Mouse (Mus musculus): ENCODE measurements around the gene Braf. TPM values are rescaled to one million over a fixed set of nuclear protein-coding genes. Genes with fewer than 3 reads are reported as not detected.
A peak's percentile ranks its signal among the peaks of the same experiment; 100 is the strongest.
"Not testable (repeated sequence)": the region's sequence is repeated elsewhere in the genome, so short reads cannot be mapped to it uniquely, and the experiment has no call there.

Braf gene
- 22.5 and 26.0 TPM in 2 replicates for polyA plus RNA-seq (2015; fragmentation: Nextera tagmentation; extraction: Ambion mirVana)

DNA sequence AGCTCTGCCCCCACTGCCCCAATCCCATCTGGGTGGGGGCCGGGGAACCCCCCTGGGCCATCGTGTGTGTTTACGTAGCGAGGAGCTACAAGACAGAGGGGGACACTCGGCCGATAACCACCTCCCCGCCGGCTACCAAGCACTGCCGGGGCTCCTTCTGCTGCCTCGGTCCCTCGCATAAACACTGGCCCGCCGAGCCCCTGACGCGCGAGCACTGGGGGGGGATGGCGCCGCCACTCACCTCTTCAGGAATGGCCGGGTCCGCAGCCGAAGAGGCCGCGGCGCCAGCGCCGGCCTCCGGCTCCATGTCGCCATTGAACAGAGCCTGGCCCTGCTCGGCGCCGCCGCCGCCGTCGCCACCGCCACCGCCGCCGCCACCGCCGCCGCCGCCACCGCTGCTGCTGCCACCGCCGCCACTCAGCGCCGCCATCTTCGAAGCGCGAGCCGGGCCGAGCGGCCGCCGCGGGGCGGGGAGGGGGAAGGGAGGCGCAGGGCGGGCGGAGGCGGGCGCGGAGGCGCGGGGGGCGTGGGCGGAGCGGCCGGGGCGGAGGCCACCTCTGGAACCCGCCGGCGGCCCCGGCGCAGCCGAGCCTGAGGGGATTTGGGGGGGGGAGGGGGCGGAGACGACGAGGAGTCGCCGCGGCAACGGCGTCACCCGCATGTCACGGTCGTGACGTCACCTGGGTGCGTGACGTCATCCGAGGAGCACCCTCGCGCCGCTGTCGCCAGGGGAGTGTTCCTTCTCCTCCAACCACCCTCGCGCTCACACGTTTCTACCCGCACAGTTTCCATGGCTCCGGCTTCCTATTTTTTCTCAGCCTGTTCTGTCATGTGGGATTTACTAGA, at the start of gene Braf:
Braf (minus strand) TSS at position 598 of the 846 bp plus-strand sequence.
- Histone ChIP-seq H3K27ac (replicated peaks) (peak within 1 kb of the TSS; percentile 98), H3K4me3 (replicated peaks) (peak within 1 kb of the TSS; percentile 98), H3K9me3 (replicated peaks) (no peaks in the 10 kb centered on the region), H3K36me3 (no peaks in the 10 kb centered on the region), H3K9ac (replicated peaks) (peak within 1 kb of the TSS; percentile 99), H3K4me1 (peaks cover 29% of the 10 kb centered on the region), H3K4me2 (peak within 1 kb of the TSS; percentile 89), H3K27me3 (replicated peaks) (no peaks in the 10 kb centered on the region)
- peak; percentile 93 for ATAC-seq (ENCODE audit: low FRiP score)
- WGBS, result under 1% methylated on average over 55 of the region's 101 CpGs

DNA sequence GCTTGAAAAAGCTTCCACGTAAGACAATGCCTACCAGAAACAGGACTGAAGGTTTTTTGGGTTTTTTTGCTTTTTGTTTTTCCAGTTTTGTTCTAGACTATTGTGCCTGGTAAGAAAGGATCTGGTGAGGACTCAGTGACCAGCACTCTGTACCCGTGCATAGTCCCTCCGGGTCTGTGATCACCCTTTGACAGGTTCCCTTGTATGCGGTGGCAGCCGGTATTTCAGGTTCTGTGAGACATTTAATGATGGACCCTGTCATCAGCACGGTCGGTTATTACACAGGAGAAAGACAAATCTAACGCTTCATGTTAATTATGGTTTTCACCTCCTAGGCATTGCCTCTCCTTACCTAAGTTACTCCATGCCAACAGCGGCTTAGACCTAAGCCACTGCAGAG, 49.8 kb upstream of the Braf start:
- Histone ChIP-seq H3K4me3 (replicated peaks) (no peak overlapping the region), H3K9me3 (replicated peaks) (no peaks in the 10 kb centered on the region), H3K27ac (replicated peaks) (no peak overlapping the region), H3K36me3 (no peaks in the 10 kb centered on the region), H3K4me1 (no peaks in the 10 kb centered on the region), H3K27me3 (replicated peaks) (no peaks in the 10 kb centered on the region), H3K9ac (replicated peaks) (no peak overlapping the region), H3K4me2 (no peak overlapping the region)
- ATAC-seq (ENCODE audit: low FRiP score), result no peak
- WGBS, result 90% methylated on average over 9 of the region's 9 CpGs

DNA sequence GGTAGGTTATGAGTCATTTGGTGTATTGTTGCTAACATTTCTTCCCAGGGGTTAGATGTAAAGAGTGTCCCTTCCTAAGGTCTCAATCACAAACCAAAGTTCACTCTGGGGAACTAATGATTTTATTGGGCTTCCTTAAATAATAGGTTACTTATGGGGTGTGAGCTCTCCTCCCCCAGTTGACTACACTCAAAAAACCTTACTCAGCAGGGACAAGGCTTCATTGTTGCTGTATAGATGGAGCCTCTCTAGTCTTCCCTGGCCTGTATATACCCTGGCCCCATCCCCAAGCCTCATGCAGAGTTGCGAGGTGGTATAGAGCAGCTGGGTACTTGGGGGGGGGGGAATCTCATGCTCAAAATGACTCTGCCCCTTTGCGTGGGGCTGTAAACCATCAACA, 32.0 kb upstream of the Braf start:
- Histone ChIP-seq H3K4me1 (no peaks in the 10 kb centered on the region), H3K9me3 (replicated peaks) (no peaks in the 10 kb centered on the region), H3K27me3 (replicated peaks) (no peaks in the 10 kb centered on the region), H3K4me3 (replicated peaks) (no peak overlapping the region), H3K36me3 (no peaks in the 10 kb centered on the region), H3K27ac (replicated peaks) (no peak overlapping the region), H3K9ac (replicated peaks) (no peak overlapping the region), H3K4me2 (no peak overlapping the region)
- 27% methylated on average over 2 of the region's 2 CpGs for WGBS
- ATAC-seq (ENCODE audit: low FRiP score), result no peak

DNA sequence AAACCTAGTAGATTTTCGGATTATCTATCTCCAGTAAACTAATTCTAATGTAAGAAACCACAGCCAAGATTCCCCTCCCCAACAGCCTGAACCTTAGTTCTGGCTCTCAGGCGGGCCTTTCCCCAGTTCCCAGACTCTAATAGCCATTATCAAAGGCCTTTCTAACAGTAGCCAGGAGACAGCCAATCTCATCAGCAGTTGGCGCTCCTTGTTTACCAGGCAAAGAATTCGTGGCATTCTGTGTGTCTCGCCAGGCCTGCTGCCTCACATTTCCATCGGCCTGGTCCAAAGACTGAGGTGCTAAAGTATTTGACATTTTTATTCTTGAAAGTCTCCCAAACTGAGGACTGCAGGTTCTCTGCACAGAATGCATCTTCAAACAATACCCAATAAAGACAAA, 24.6 kb upstream of the Braf start:
- H3K4me3 ChIP-seq (replicated peaks), result no peak overlapping the region
- no peaks in the 10 kb centered on the region for H3K27me3 ChIP-seq (replicated peaks)
- H3K4me1 ChIP-seq, result 0 out of 2 replicates have a peak, but pooled peaks cover 3% of the 10 kb centered on the region
- H3K27ac ChIP-seq (replicated peaks), result no peak overlapping the region
- 15% methylated on average over 6 of the region's 6 CpGs for WGBS
- H3K36me3 ChIP-seq, result no peaks in the 10 kb centered on the region
- no peak overlapping the region for H3K9ac ChIP-seq (replicated peaks)
- H3K4me2 ChIP-seq, result no peak overlapping the region
- no peak for ATAC-seq (ENCODE audit: low FRiP score)
- H3K9me3 ChIP-seq (replicated peaks), result no peaks in the 10 kb centered on the region

DNA sequence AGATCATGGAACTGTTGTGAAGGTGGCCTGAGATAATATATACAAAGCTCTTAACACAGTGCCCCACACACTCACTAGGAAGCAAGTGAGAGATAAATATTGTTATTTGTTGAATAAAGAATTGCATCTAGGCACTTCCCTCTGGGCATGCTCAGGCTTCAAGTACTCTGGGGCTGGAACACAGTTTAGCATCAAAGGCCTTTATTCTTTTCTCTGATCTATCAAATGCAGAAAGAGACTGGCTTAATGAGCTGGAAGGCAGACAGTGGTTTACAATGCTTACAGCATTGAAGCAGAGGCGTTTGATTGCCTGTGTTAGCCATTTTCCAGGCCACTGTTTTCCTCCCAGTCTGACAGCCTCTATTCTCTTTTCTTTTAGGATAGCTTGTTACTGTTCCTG, 21.8 kb upstream of the Braf start:
- no peaks in the 10 kb centered on the region for H3K36me3 ChIP-seq
- H3K9ac ChIP-seq (replicated peaks), result no peak overlapping the region
- no peaks in the 10 kb centered on the region for H3K9me3 ChIP-seq (replicated peaks)
- 3% methylated on average over 1 of the region's 1 CpGs for WGBS
- 0 out of 2 replicates have a peak, but pooled peaks cover 3% of the 10 kb centered on the region for H3K4me1 ChIP-seq
- H3K27me3 ChIP-seq (replicated peaks), result no peaks in the 10 kb centered on the region
- H3K4me3 ChIP-seq (replicated peaks), result no peak overlapping the region
- H3K27ac ChIP-seq (replicated peaks), result peak overlapping the region; percentile 63; the same call in 1 of the 2 replicates
- no peak for ATAC-seq (ENCODE audit: low FRiP score)
- H3K4me2 ChIP-seq, result no peak overlapping the region

DNA sequence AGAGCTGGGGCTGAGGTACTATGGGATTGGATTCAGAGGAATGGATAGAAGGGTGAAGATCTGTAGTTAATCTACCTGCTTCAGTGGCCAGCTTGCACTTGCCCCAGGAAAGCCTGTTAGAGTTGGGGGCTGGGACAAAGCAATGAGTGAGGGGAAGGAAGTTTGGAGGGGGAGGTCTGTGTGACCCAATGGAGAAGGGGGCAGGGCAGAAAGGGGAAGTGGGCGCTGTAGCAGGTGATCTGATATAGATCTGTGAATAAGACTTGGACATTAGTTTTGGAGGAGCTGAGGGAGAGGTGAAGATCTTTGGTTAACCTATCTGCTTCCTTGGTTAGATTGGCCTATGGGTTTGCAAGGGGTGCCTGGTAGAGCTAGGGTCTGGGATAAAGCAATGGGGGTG, 20.2 kb upstream of the Braf start:
- Histone ChIP-seq H3K9ac (replicated peaks) (no peak overlapping the region), H3K9me3 (replicated peaks) (no peaks in the 10 kb centered on the region), H3K4me3 (replicated peaks) (no peak overlapping the region), H3K27me3 (replicated peaks) (no peaks in the 10 kb centered on the region), H3K4me2 (no peak overlapping the region), H3K36me3 (no peaks in the 10 kb centered on the region), H3K4me1 (0 out of 2 replicates have a peak, but pooled peaks cover 3% of the 10 kb centered on the region), H3K27ac (replicated peaks) (no peak overlapping the region)
- ATAC-seq (ENCODE audit: low FRiP score), result no peak
- 95% methylated on average over 1 of the region's 1 CpGs for WGBS

DNA sequence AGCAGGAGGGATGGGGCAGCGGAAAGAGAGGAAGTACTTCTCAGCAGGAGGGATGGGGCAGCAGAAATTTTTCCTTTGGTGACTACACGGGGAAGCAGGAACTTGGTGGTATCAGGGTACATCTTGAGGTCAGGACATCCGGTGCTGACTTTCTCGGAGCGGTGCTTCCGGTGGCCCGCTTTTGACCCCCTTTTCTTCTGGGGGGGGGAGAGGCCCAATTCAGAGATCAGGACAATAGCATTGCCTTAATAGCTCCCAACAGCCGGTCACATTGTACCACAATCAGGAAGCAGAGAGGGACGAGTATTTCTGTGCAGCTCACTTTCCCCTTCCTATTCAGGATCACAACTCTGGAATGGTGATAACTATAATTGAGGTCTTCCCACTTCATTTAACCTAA, 14.4 kb upstream of the Braf start:
- not testable (repeated sequence) for H3K9ac ChIP-seq (replicated peaks); H3K36me3 ChIP-seq; H3K9me3 ChIP-seq (replicated peaks); H3K27me3 ChIP-seq (replicated peaks); H3K4me1 ChIP-seq; H3K4me3 ChIP-seq (replicated peaks); H3K4me2 ChIP-seq; ATAC-seq (ENCODE audit: low FRiP score); H3K27ac ChIP-seq (replicated peaks)
- 77% methylated on average over 9 of the region's 9 CpGs for WGBS

DNA sequence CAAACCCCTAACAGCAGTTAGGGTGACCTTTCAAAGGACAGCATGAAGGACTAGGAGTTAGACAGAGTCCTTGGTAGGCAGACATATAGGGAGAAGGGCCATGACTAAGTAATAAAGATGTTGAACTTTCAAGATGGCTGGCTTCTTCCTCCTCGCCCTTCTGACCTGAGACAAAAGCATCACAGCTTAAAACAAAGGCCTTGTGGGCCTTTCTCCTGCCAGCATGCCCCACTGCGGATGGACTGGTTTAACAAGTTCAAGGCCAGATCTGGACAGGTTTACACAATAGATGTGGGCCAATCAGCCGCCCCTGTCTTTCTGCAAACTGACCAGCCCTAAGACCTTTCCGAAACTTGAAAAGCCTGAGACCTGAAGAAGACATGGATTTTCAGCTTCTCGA, 2.8 kb upstream of the Braf start:
- ATAC-seq (ENCODE audit: low FRiP score), result no peak
- no peak overlapping the region for H3K4me2 ChIP-seq
- no peak overlapping the region for H3K9ac ChIP-seq (replicated peaks)
- H3K4me3 ChIP-seq (replicated peaks), result no peak overlapping the region
- no peaks in the 10 kb centered on the region for H3K36me3 ChIP-seq
- peaks cover 10% of the 10 kb centered on the region for H3K4me1 ChIP-seq
- no peak overlapping the region for H3K27ac ChIP-seq (replicated peaks)
- WGBS, result 85% methylated on average over 5 of the region's 5 CpGs
- no peaks in the 10 kb centered on the region for H3K9me3 ChIP-seq (replicated peaks)
- no peaks in the 10 kb centered on the region for H3K27me3 ChIP-seq (replicated peaks)

DNA sequence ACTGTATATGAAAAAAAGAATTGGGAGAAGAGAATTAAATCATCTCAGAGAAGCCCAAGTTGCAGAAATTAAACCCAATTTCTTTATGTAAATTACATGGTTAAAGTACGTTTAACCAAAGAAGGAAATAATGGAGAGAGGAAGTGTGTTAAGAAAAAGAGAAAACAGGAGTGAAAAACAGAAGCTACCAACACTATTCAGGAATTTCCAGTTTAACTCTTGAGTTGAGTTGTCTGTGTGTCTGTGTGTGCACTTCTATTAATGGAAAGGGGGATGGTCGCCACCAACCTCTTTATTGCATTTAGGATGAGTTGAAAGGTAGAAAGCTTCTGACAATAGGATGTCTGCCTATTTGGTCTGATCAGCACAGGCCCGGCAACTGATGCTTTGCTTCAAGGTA, 886 bp upstream of the Braf start:
- H3K4me2 ChIP-seq, result no peak overlapping the region
- ATAC-seq (ENCODE audit: low FRiP score), result no peak
- no peak overlapping the region for H3K4me3 ChIP-seq (replicated peaks)

DNA sequence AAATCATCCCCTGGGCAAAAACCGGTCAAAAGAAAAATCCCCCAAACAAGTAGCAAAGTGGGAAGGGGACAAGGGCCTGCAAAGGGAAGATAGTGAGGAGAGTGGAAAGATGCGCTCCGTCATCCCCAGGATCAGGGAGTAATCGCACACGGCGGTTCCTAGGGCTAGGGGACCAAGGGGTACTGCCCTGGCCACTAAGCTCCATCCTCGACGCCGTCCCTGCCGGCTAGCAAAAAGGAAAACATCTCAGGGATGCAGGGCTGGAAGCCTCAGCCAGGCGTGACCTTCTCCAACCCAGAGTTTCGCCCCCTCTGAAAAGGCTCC, 759 bp downstream of the Braf start:
- H3K4me2 ChIP-seq, result peak overlapping the region; percentile 89
- no peaks in the 10 kb centered on the region for H3K9me3 ChIP-seq (replicated peaks)
- H3K4me1 ChIP-seq, result peaks cover 29% of the 10 kb centered on the region
- H3K27ac ChIP-seq (replicated peaks), result peak overlapping the region; percentile 98
- H3K4me3 ChIP-seq (replicated peaks), result peak overlapping the region; percentile 98
- peak; percentile 68 for ATAC-seq (ENCODE audit: low FRiP score)
- H3K27me3 ChIP-seq (replicated peaks), result no peaks in the 10 kb centered on the region
- peak overlapping the region; percentile 99 for H3K9ac ChIP-seq (replicated peaks)
- no peaks in the 10 kb centered on the region for H3K36me3 ChIP-seq
- WGBS, result under 1% methylated on average over 12 of the region's 12 CpGs

More for the DNA sequence above, 886 bp upstream of the Braf start:
- Histone ChIP-seq H3K4me1 (peaks cover 21% of the 10 kb centered on the region), H3K9me3 (replicated peaks) (no peaks in the 10 kb centered on the region), H3K27me3 (replicated peaks) (no peaks in the 10 kb centered on the region), H3K9ac (replicated peaks) (no peak overlapping the region), H3K27ac (replicated peaks) (no peak overlapping the region), H3K36me3 (no peaks in the 10 kb centered on the region)
- WGBS, result 84% methylated on average over 3 of the region's 3 CpGs

DNA sequence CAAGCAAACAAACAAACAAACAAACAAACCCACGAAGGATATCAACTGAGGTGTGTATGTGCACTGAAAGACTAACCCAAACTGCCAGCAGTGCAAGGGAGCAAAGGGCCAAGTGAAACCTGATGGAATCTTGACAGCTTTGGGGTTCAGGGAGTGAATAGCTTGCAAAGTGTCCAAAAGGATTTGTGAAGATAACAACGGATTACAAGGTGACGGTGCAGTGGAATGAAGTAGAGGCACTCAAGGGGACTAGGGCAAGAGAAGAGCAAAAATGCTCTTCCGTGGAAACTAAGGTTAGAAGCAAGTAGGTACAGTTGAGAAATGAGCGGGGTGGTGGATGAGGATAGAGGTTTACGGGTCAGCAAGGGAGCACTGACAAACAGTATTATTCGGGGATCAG, 1.2 kb downstream of the Braf start:
- WGBS, result 0% methylated on average over 7 of the region's 7 CpGs

DNA sequence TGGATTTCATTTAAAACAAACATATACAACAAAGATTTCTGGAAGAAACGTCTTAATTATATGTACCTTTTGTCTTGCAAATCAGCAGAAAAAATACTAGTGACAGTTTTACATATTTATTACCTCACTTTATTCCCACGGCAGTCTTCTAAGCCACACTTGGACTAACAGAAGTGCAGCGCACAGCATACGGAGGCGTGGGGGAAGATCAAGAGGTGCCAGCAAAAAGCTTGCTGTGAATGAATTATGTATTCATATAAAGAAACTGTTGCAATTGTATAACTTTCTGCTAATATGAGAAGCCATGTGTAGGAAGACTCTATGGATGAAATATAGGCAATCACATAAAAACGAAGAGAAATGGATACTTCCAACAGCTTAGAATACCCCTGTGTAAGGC, 6.7 kb downstream of the Braf start:
- Histone ChIP-seq H3K9me3 (replicated peaks) (no peaks in the 10 kb centered on the region), H3K4me1 (peaks cover 24% of the 10 kb centered on the region), H3K4me2 (no peak overlapping the region), H3K9ac (replicated peaks) (no peak overlapping the region), H3K4me3 (replicated peaks) (no peak overlapping the region), H3K27me3 (replicated peaks) (no peaks in the 10 kb centered on the region), H3K27ac (replicated peaks) (no peak overlapping the region), H3K36me3 (no peaks in the 10 kb centered on the region)
- 47% methylated on average over 6 of the region's 6 CpGs for WGBS
- ATAC-seq (ENCODE audit: low FRiP score), result no peak

More for the DNA sequence above, 1.2 kb downstream of the Braf start:
- peak overlapping the region; percentile 99 for H3K9ac ChIP-seq (replicated peaks)
- peak overlapping the region; percentile 98 for H3K4me3 ChIP-seq (replicated peaks)
- H3K27ac ChIP-seq (replicated peaks), result peak overlapping the region; percentile 98
- H3K9me3 ChIP-seq (replicated peaks), result no peaks in the 10 kb centered on the region
- no peaks in the 10 kb centered on the region for H3K27me3 ChIP-seq (replicated peaks)
- ATAC-seq (ENCODE audit: low FRiP score), result no peak
- H3K4me2 ChIP-seq, result peak overlapping the region; percentile 89
- H3K4me1 ChIP-seq, result peaks cover 29% of the 10 kb centered on the region
- no peaks in the 10 kb centered on the region for H3K36me3 ChIP-seq
